Mouse (Mus musculus) brain, embryonic 14.5 days (tissue): ENCODE measurements around the gene Crtc2. TPM values are rescaled to one million over a fixed set of nuclear protein-coding genes. Genes with fewer than 3 reads are reported as not detected.

Source experiments
- DNase-seq: peaks from one replicate; pipeline ENCODE4 v3.0.0-alpha.2; 2011; ENCODE audit warnings: low read depth
- CTCF ChIP-seq: fragments of 200-500 bp; IDR thresholded peaks from 2 replicates; pipeline ENCODE4 v1.5.1; 2012; ENCODE audit warnings: inconsistent platforms, mild to moderate bottlenecking, moderate library complexity, borderline replicate concordance; ENCODE audit not compliant: insufficient read depth, insufficient read length; ENCODE audit errors: extremely low read depth
- POLR2A ChIP-seq: fragments of 200-500 bp; IDR thresholded peaks from 2 replicates; pipeline ENCODE4 v1.6.1; 2012; ENCODE audit warnings: mild to moderate bottlenecking, inconsistent platforms, borderline replicate concordance; ENCODE audit not compliant: poor library complexity, insufficient read depth, insufficient read length, severe bottlenecking; ENCODE audit errors: extremely low read depth
- polyA plus RNA-seq: library from polyadenylated mRNA; depleted of rRNA; stranded (reverse); fragments of >200 nt; gene quantifications from 2 replicates; pipeline ENCODE4 v1.2.3, GENCODE M21; 2012

Crtc2 gene
- polyA plus RNA-seq, 1 experiment, result 72.8 TPM

DNA sequence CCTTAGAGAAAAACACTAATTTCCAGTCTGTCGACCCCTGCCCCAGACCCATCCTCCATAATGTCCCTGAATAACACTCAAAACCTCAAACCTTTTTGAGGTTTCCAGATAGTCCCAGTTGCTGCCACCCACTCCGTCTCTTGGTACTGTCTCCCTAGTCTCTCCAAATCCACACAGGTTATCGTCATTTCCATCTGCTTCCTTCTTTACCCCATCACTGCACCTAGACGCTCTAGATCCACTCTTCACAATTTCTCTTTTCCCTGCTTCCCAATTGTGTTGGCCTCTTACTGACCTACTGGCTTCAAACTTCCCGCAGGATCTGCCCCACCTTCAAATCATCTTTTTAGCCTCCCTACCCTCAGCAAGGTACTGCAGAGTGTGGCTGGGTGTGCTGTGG, 32.8 kb upstream of the Crtc2 start:
- no peak for DNase-seq
- TF ChIP-seq POLR2A, result no peak
- no peak for TF ChIP-seq CTCF

DNA sequence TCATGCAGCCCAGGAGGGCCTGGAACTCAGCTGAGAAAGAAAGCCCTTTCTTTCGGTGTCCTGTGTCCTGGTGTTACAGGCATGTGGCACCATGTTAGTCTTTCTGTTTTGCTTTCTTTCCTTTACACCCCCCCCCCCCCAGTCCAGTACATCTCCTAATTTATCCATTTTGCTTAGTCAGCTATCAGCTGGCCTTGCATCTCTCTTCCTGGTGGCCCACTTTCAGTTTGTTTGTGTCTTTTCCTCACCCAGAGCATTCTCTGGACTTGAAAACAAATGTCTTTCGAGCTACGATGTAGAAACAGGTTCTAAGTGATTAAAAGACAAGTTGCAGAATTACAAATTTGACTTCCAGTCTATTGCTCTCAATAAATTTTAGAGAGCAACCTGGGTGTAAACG, 31.5 kb upstream of the Crtc2 start:
- TF ChIP-seq POLR2A, result no peak
- no peak for DNase-seq

DNA sequence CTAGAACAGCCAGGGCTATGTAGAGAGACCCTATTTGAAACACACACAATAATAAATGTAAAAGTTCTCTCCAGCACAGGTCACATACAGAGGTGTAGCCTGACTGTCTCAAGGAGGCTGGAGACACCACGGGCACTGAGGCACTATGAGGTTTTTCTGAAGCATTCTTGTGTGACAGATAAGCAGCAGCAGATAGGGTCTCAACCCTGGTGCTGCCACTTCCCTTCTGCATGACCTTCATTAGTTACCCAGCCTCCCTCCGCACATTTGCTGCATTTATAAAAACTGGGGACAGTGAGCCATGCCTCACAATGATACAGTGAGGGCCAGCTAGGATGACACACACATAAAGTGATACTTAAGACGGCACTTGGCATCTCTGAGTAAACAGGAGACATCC, 31.0 kb upstream of the Crtc2 start:
- no peak for TF ChIP-seq CTCF
- no peak for TF ChIP-seq POLR2A
- no peak for DNase-seq

DNA sequence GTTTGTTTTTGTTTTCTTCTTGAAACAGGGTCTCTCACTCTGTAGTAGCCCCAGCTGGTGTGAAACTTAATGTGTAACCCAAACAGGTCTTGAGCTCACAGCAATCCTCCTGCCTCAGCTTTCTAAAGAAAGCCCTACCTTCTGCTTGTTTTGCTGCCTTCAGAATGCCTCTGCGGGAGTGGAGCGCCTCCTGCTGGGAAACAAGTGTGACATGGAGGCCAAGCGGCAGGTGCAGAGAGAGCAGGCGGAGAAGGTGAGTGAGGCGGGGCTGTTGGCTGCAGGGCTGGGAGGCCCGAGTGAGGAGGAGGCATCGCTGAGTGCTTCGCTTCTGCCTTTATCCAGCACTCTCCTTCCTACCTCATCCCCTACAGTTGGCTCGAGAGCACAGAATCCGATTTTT, 29.6 kb upstream of the Crtc2 start:
- DNase-seq, result no peak
- TF ChIP-seq CTCF, result no peak

DNA sequence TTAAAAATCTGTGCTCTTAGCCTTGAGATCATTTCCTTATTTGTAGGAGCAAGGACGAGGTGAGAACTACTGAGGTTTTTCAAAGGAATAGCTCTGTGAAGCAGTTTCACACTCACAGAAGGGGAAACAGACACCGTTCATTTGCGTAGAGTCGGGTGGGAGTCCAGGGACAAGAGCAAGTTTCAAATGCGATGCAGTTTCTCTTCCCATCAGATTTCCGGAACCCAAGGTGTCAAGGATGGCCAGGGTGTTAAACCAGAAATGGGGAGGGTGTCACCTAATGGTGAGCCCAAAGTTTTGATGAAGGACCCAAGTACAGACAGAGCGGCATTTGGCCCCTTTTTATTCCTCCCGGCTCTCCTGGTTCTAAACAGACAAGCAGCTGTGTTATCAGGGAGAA, 22.9 kb upstream of the Crtc2 start:
- TF ChIP-seq POLR2A, result no peak
- TF ChIP-seq CTCF, result no peak
- DNase-seq, result no peak

DNA sequence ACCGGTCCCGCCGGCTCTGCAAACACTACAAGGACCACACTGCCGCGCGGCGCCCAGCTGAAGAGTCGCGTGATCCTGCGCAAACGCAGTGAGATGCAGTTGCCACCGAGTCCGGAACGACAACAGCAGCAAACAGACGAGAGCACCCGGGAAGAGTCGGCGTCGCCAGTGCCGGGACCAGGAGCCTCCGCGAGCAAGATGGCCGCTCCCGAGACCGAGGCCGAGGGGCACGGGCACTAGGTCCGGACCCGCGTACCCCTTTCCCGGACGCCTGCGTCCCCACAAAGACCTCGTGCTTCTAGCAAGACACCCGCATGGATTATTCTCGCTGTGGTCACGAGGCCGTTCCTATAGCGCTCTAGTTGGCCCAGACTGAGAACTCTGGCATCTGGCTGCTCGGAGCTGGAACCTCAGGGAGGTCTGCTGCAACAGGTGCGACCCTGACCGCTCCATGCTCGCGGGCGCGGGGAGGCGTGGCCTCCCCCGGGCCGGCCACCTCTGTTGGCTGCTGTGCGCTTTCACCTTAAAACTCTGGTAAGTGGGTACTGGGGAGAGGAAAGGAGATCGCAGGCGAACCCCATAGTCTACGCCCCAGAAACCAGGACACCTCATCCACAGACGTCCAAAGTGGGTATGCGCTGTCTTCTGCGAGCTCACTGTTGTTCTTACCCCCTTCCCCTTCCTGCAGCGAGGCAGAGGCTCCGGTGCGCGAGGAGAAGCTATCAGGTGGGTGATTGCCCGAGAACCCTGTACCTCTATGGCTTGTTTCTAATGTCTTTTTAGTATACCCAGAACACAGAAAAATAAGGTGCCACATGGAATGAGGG, 22.2 kb upstream of the Crtc2 start, which contains the start of gene Jtb:
Gene Jtb (plus strand): TSS at position 91 of the 827 bp plus-strand sequence.
- peak; percentile 99 for DNase-seq
- TF ChIP-seq POLR2A (peak; percentile 85; the same call in 1 of the 2 replicates), CTCF (no peak)

DNA sequence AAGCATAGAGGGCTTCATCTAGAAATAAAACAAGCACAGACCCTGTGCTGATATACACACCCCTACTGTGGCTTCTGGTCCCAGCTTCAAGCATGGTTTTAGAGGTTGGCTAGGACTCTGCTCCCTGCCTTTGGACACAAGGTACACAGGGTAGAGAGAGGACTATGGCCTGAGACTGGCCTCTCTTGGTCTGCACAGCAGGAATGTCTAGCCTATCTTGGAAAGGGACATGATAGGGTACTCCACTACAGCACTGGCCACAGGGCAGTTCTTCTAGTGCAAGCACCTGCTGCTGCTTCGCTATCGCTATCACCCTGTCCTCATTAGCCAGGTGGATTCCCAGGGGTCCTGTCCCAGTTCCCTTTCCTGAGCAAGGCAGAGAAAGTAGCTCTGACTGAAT, 12.7 kb upstream of the Crtc2 start:
- no peak for DNase-seq
- TF ChIP-seq CTCF, result no peak
- TF ChIP-seq POLR2A, result no peak

DNA sequence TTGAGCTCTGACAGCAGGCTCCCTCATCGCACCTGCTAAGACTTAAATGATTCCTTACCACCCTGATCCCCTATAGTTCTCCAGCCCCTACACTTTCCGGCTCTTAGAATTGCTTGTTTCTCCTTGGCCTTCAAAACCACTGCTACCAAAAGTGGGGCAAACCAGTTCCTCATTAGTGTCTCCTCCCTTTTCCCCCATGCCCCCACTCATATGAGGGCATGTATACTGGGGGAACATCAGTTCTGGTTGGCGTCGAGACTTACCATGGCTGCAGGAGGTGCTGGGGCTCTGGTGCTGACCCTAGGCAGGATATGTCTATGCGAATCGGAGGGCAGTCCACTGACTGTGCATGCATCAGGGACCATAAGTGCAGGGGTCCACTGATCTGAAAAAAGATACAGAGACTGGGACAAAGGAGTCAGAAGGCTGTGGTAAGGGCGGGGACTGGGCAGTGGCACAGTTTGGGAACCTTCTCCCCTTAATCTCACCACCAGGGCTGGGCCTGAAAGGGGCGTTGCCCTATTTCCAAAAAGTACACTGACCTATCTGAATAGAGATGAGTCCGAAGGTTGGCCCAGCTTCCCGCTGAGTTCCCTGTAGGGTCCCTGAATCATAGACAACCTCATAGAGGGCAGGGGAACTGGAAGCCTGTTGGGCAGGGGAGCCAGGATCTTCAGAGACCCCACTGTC, 12.1 kb upstream of the Crtc2 start:
- DNase-seq, result no peak
- TF ChIP-seq POLR2A (no peak), CTCF (no peak)

DNA sequence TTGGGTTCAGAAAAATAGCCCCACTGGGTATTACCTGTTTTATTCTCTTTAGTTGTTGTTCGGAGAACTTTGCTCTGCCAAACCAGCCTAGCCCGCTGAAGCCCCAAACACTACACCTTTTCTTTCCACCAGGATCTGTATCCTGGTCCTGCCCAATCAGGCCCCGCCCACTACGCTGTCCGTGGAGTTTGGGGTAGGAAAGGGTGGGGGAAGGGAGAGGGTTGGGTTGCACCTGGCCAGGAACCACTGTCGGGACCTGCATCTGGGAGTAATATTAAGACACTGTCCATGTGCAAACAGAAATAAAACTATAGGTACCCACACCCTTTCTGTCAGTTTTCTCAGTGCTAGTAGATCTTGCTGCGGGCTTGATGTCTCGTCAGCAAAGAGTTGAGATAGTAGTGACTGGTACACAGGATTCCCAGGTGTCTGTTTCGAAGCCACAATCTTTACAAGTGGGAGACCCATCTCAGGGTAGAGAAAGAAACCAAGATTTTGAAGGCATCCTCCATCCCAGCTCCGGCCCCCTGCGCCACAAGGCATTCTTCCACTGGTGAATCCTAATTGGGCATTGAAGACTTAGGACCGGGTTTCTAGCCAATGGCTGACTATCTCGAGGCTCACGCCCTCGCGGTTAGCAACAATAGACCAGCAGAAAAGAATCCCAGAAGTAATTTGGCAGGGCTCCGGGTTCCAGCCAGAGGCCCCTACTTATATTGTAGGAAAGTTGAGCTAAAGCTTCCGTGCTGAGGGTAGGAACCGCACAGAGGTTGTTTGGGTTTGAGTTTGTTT, 10.8 kb upstream of the Crtc2 start, which contains the start of gene Creb3l4:
Gene Creb3l4 (minus strand): TSS at position 529 of the 792 bp plus-strand sequence.
- TF ChIP-seq POLR2A, result no peak
- TF ChIP-seq CTCF, result no peak
- peak; percentile 95 for DNase-seq

DNA sequence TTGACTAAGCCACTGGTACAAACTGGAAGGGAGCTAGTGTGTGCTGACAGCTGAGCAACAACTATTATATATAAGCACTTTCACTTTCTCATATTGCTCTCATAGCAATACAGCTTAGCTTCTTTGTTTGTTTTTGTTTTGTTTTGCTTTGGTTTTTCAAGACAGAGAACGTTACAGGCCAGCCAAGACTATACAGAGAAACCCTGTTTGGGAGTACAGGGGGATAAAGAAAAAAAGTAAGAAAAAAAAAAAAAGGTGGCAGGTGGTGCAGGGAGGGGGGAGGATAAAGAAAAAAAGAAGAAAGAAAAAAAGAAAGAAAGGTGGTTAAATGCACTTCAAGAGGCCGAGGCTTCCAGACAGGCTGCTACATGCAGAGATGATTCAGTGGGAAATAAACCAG, 8.6 kb upstream of the Crtc2 start:
- no peak for DNase-seq

DNA sequence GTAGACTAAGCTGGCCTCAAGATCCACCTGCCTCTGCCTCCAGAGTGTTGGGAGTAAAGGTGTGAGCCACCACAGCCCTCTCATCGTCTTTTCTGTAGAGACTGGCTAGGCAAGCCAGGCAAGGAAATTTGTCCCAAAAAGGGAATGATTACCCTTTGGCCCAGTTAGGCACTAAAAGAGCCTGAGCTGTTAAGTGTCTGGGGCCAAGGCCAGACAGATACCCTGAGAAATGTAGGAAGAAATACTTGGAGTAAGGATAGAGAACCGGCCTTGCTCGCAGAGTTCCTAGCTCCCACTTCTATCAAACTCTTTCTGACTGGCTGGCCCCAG, 6.4 kb upstream of the Crtc2 start:
- TF ChIP-seq CTCF (no peak), POLR2A (no peak)
- no peak for DNase-seq

More for the DNA sequence above, 8.6 kb upstream of the Crtc2 start:
- no peak for TF ChIP-seq CTCF
- TF ChIP-seq POLR2A, result no peak
